Mouse (Mus musculus): ENCODE measurements around the gene Large2.

DNA sequence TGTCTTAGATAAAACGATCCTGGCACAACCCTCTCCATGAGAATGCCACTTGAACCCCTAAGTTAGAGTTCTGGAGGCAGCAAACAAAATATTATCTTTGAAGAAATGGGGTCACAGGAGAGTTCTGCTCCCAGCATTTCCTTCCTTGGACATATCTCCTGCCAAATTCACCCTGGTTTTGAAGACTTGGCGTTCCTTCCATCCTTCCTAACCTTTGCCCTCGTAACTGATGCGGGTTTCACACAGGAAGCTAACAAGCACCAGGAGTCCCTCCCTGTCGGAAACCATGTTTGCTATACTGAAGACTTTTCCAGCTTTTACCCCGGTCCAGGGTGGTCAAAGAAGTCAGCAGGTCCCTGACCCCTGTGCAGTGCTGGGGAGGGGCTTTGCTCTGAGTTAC, 20.4 kb downstream of the Large2 start:
- TF ChIP-seq CTCF (IDR thresholded peaks at IDR 0.05; ENCODE audit: low read depth), result no peak
- no peak for TF ChIP-seq EP300 (IDR thresholded peaks at IDR 0.05; ENCODE audit: low read depth)

All from heart, postnatal 0 days (tissue).